Mouse (Mus musculus) CD4-positive, CD25-positive, alpha-beta regulatory T cell, adult 4 months (primary cell): Measurements from ENCODE around the gene Sgip1. TPM values are rescaled to one million over a fixed set of nuclear protein-coding genes. Genes with fewer than 3 reads are reported as not detected.

Experiments
- ATAC-seq: one replicate; pipeline ENCODE4 v1.8.0; 2017
- polyA plus RNA-seq, 2 experiments: library from polyadenylated mRNA; unstranded; fragments of 100-300 nt; shearing (Covaris generic); gene quantifications; one replicate each; pipeline ENCODE4 v1.2.1; 2017

The Sgip1 gene
- polyA plus RNA-seq, 2 experiments from 2014 or later = 1.7 to 2.8 TPM

- no peak for ATAC-seq
These were observed 100.0 kb downstream of the Sgip1 start for GRCm38 (mm10) chr4:102840956-102841729.

- ATAC-seq = no peak
These were observed 109.4 kb downstream of the Sgip1 start for GRCm38 (mm10) chr4:102850498-102850897.

- no peak for ATAC-seq
These were observed 110.1 kb downstream of the Sgip1 start for GRCm38 (mm10) chr4:102851161-102851560.

DNA sequence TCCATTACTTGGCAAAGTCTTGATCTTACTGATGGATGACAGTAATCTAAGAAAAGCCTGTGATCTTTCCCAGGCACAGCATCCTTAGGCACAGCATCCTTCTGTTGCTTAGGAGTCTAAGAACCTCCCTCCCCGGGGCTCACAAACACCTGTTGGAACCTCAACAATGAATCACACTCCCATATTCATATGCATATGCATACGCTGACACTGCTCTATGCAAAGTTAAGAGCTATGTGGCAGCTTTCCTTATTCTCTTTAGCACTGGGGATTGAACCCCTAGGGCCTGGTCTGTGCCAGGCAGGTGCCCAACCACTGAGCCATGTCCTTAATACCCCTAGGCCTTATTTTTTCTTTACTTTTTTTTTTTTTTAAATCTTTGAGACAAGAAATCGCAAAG is 111.2 kb downstream of the Sgip1 start:
- no peak for ATAC-seq

DNA sequence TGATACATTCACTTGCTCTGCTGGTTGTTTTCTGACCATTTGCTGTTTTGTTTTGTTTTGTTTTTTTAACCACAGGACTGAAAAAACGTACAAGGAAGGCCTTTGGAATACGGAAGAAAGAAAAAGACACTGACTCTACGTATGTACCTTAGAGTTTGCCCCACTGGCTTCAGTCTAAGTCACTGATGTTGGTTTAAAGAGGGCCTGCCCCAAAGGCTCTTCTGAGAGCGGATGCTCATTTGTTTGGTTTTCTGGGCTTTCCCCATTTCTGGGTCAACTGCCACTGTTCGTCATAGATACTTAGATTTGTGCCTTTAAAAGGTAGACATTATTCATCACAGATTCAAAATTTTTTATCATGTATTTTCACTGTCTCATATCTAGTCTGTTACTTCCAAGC is 111.7 kb downstream of the Sgip1 start:
- ATAC-seq = peak; percentile 89

DNA sequence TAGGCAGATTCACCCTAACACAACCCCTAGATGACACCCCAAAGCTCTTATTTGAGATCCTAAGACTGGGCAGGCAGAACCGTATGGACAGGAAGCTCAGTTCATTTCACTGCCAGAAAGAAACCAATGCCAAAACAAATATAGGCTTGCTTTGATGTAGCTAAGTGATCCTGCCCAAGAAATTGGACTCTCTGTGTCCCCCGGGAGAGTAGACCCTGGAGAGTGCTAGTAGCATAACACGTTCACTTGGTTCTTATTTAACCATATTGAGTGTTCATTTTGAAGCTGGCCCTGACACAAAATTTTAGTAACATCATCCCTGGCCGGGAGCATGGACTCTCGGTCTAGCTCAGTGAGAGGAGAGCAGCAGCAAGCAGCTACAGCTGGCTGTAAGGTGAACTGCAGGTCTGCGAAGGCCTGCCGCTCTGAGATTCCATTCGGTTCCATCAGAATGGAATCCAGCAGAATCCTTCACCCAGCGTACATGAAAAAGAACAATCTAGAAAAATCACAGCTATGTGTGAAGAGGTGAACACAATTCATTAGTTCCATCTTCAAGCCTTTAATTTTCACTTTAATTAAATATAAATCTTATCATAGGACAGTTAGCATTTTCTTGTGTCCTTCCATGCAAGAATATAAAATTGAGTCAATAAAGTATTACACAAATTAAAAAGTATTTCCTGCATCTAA is 112.4 kb downstream of the Sgip1 start:
- no peak for ATAC-seq

GRCm38 (mm10) chr4:102854928-102855892 is 114.1 kb downstream of the Sgip1 start:
- ATAC-seq = no peak

DNA sequence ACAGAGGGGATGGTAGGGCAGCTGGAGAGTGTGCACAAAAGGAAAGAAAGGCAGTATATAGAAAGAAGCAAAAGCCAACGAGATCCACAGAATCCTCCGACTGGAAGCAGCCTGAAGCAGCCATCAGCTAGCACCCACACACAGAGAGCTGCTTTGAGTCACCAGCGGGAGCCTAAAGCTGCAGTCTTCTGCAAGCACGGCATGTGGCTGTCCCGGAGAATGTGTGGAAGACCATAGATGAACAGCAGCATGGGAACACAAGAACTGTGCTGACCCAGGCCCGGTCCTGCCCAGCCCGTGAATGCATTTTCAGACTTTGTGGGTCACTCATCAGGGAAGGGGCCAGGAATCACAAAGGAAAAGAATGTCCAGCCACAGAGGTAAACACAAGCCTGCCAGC is 115.0 kb downstream of the Sgip1 start:
- ATAC-seq = no peak

GRCm38 (mm10) chr4:102859259-102860194 is 118.4 kb downstream of the Sgip1 start:
- peak; percentile 54 for ATAC-seq

- no peak for ATAC-seq
These were observed 121.9 kb downstream of the Sgip1 start for GRCm38 (mm10) chr4:102862751-102863710.

- no peak for ATAC-seq
These were observed 125.4 kb downstream of the Sgip1 start for GRCm38 (mm10) chr4:102866531-102866930.

GRCm38 (mm10) chr4:102871274-102871673 is 130.2 kb downstream of the Sgip1 start:
- no peak for ATAC-seq

- no peak for ATAC-seq
These were observed 142.0 kb downstream of the Sgip1 start for GRCm38 (mm10) chr4:102883142-102883541.

GRCm38 (mm10) chr4:102884228-102884627 is 143.1 kb downstream of the Sgip1 start:
- ATAC-seq = no peak

DNA sequence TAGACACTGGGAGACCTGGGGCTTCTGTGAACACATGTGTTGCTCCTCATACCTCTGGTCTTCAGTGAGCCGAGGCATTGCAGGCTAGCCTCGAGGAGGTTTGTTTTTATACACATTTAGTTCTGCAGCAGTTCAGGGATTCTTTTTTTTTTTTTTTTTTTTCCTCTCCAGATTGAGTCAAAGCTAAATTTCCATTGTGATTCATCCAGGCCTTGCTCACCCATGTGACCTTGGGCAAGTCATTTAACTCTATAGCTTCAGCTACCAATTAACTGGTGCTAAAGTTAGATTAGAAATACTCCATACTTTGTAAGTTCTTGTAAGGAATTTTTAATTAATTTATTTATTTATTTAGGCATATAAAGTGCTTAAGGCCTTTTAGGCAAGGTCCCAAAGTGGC is 145.4 kb downstream of the Sgip1 start:
- ATAC-seq = no peak

- peak; percentile 62 for ATAC-seq
These were observed 145.8 kb downstream of the Sgip1 start for GRCm38 (mm10) chr4:102886902-102887301.

DNA sequence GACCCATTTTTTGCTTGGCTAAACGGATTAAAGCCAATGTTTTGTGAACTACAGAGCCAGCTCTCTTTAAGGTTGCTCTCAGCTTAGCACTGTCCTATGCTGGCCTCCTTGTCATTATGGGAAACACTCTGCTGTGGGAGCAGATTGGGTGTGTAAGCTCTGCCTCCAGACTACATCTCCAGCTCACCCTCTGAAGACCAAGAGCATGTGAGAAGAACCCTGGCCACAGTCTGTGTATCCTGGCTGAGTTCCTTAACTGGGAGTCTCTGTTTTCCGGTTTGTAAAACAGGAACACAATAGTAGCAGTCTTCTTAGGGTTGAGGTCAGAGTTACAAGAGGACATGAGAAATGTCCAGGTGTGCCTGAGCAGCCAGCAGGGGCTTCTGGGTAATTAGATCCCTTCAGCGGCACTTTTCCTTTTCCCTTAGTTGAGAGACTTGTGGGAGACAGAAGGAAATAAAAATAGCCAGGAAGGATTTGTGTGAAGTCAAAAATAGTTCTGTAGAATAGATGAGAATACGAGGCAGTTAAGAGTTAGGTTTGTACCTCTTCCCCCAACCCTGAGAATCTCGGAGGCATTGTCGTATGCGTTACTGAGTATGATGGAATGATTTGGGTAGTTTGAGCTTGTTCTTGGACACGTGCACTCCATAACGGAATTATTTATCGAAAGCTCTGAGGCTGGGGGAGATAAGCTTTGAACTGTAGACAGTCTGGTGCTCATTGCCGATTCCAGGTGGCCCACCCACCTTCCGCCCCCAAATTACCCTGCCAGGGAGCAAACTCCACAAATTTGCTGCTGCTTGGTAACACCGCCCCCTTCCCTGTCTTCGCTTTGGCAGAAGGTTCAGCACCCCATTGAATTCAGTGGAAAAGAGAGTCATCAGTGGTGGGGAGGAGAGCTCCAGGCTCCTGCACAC is 146.9 kb downstream of the Sgip1 start:
- no peak for ATAC-seq

- no peak for ATAC-seq
These were observed 154.8 kb downstream of the Sgip1 start for GRCm38 (mm10) chr4:102895866-102896265.

- no peak for ATAC-seq
These were observed 157.9 kb downstream of the Sgip1 start for GRCm38 (mm10) chr4:102898987-102899386.
